Mouse (Mus musculus) neutrophil, adult 5-6 weeks (primary cell): ENCODE data around the gene Gm17660. TPM values are rescaled to one million over a fixed set of nuclear protein-coding genes. Genes with fewer than 3 reads are reported as not detected.

Experiments used
- total RNA-seq: library from RNA; stranded (forward); fragments of 200-1000 nt; gene quantifications from 2 replicates; pipeline ENCODE4 v1.2.3, GENCODE M21; 2017

Gm17660 gene
- total RNA-seq, 1 experiment from 2014 or later, result not detected

Other genes starting within 250 kb of the Gm17660 start
- 2.1 and 4.2 TPM in 2 replicates for gene Klhl8, start 166.3 kb downstream of the Gm17660 start, total RNA-seq
- gene Hsd17b13, start 100.2 kb downstream of the Gm17660 start, total RNA-seq, result 0.35 and 0.74 TPM in 2 replicates
- 90.4 and 105 TPM in 2 replicates for gene Hsd17b11, start 55.7 kb downstream of the Gm17660 start, total RNA-seq
- 29.7 and 32.3 TPM in 2 replicates for gene Nudt9, start 31.3 kb downstream of the Gm17660 start, total RNA-seq
- 0.61 TPM in 1 of 2 replicates, not detected in the other for gene Sparcl1, start 36.1 kb upstream of the Gm17660 start, total RNA-seq
- gene Dspp, start 93.1 kb upstream of the Gm17660 start, total RNA-seq, result not detected in 2 replicates
- not detected in 2 replicates for gene Dmp1, start 125.0 kb upstream of the Gm17660 start, total RNA-seq
- not detected in 2 replicates for gene Ibsp, start 221.6 kb upstream of the Gm17660 start, total RNA-seq
- not detected in 2 replicates for gene Mepe, start 247.7 kb upstream of the Gm17660 start, total RNA-seq